In the genomic region with DNA sequence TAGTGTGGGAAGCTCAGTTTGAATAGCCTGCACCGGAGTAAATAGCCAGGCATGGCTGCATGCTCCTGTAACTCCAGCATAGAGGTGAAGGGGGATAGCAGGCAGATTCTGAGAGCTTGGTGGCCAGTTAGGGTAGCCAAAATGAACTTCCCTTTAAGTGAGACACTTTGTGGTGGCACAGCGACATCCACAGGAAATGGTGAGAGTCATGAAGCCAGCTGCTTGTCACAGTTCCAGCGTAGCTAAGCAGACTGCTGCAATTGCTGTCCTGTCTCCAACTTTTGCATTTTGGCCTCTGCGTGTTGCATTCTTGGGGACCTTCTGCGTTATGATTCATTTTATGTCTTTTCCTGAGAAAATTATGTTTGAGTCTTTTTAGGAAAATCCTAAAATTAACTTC, we compare ENCODE assay signal across 9 mouse cellular contexts. TPM values are rescaled to one million over a fixed set of nuclear protein-coding genes. Genes with fewer than 3 reads are reported as not detected.
A peak's percentile ranks its signal among the peaks of the same experiment; 100 is the strongest.
DNase-seq lines count a peak whose midpoint lies in the region; ATAC-seq lines count a peak whose summit lies in the region.
"Had no signal": no experiment of that assay in that cellular context is flagged by ENCODE, and none has a peak within 500 bp of the region (broad histone marks: within the 10 kb centered on the region; RNA-seq: fewer than 3 reads in every experiment).

No protein-coding gene starts in this region.

- peak; percentile 3 to 5 for DNase-seq in cerebellum, adult 18-20 months
- peak; percentile 26 for DNase-seq in right cerebral cortex, adult 18-20 months
- no peak for DNase-seq in right cerebral cortex, postnatal 25 days
- DNase-seq in gastrocnemius, postnatal 36 days: peak; percentile 49 to 67
- peak; percentile 24 to 55 for DNase-seq in left cerebral cortex, postnatal 25 days (ENCODE audit: low spot score in 2 of 2)
- DNase-seq in testis, postnatal 10 days (ENCODE audit: low spot score): peak; percentile 73
- no peak for DNase-seq in retina, postnatal 1 day

- intact Hi-C loops in gastrocnemius, postnatal 36 days (cut with DNase I): loop anchor here (1.0 kb wide), 1 partner anchor 33 kb away; no protein-coding TSS in a partner anchor
- intact Hi-C loops in left cerebral cortex, postnatal 25 days (cut with DNase I): loop anchor here (2.0 kb wide), 1 partner anchor 34 kb away; no protein-coding TSS in a partner anchor

- ATAC-seq in cerebellum, adult (ENCODE audit: insufficient number of reproducible peaks, low FRiP score, low TSS enrichment): no peak

RNA-seq across cellular contexts. Expression of a gene that starts 39.5 kb away (rescaled TPM):
- total RNA-seq in gastrocnemius, postnatal 36 days (2021): not detected
- not detected for total RNA-seq in left cerebral cortex, postnatal 25 days (2021)
- total RNA-seq: layer of hippocampus, adult 8-10 months had no signal

RNA-seq across cellular contexts. Expression of a gene that starts 44.0 kb away (rescaled TPM):
- 1 to 10 TPM; 5.5 to 6.5 TPM for total RNA-seq in gastrocnemius, postnatal 36 days (2021)
- total RNA-seq in left cerebral cortex, postnatal 25 days (2021): 10 to 100 TPM; 31.1 to 31.6 TPM

Comparison
In these comparisons a context has a peak if more than half of its experiments do, and no peak if none do; other contexts are left out.
1. DNase-seq: peak in cerebellum, adult 18-20 months (2 of 2), right cerebral cortex, adult 18-20 months (single experiment), gastrocnemius, postnatal 36 days (2 of 2), left cerebral cortex, postnatal 25 days (2 of 2) and testis, postnatal 10 days (single experiment); none in right cerebral cortex, postnatal 25 days (single experiment) and retina, postnatal 1 day (single experiment).
2. RNA of a gene that starts 44.0 kb away (total RNA-seq): 31.1 to 31.6 TPM in left cerebral cortex, postnatal 25 days; 5.5 to 6.5 TPM in gastrocnemius, postnatal 36 days; every median in the first group is over 4 times any median in the second.